Mouse (Mus musculus) spleen, adult 12 weeks (tissue): ENCODE results near the gene Acot11.
"Not testable (repeated sequence)": the region's sequence is repeated elsewhere in the genome, so short reads cannot be mapped to it uniquely, and the experiment has no call there.

Experiments used
- DNase-seq: peaks from one replicate; pipeline ENCODE4 v3.0.0; 2022; ENCODE audit warnings: low spot score

Gene Acot11

GRCm38 (mm10) chr4:106776998-106777397, 27.8 kb downstream of the Acot11 start:
- DNase-seq: no peak

- DNase-seq: not testable (repeated sequence)
These were observed 29.0 kb downstream of the Acot11 start for GRCm38 (mm10) chr4:106775767-106776166.

- DNase-seq: no peak
These were observed 32.2 kb downstream of the Acot11 start for GRCm38 (mm10) chr4:106772558-106772957.

DNA sequence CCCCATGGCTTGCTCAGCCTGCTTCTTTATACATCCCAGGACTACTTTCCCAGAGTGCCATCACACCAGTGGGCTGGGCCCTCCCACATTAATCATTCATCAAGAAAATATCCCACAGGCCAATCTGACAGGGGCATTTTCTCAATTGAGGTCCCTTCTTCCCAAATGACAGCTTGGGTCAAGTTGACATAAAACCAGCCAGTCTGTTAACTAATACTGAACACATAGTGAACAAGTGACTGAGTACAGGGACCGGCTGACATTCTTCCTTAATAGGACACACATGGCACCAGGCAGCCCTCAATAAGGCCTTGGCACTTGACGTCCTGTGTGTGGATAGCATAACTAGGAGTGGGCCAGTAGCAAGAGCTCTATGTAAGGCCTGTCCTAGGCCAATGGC, 35.5 kb downstream of the Acot11 start:
- no peak for DNase-seq

GRCm38 (mm10) chr4:106764166-106764565, 40.6 kb downstream of the Acot11 start:
- DNase-seq: no peak

DNA sequence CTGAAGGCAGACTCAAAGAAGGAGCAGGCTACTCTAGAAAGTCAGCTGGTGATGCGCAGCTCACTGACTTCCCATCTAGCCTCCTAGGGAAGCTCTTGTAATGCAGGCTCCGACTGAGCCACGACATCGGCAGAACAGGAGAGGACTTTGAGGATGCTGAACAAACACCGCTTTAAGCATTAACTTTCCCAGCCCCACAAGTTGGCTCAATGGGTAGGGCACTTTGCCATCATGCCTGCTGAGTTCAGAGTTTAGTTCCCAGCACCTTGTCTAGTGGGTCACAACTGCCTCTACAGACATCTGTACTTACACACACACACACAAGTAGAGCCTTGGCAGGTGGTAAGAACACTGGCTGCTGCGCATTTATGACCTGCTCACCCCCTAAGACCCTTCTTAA, 53.1 kb downstream of the Acot11 start:
- no peak for DNase-seq

- DNase-seq: no peak
These were observed 55.1 kb downstream of the Acot11 start for GRCm38 (mm10) chr4:106749699-106750098.

DNA sequence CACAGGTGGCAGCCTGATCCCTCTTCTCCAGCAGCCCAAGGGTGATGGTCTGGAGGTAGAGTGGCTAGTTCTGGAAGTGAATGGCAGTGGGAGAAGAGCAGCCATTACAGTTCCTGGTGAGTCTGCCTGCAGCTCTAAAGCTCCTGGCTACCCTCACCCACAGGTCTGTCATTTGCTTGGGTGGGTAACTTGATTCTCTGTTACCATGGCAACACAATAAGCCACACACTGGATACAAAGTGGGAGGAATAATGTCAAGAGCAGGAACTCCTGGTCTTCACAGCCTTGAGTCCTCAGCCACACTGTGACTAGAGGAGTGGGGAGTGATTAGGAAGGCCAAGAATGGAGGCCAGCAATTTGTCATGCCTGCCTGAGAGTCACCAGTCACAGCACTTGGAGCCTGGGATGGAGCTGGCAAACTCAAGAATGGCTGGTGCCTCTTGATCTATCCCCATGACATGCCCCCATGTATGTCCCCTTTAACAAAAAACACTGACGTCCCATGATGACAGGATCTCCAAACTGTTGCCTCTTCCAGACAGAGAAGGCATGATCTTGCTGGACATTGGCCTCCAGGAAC, 57.7 kb downstream of the Acot11 start:
- DNase-seq: no peak

- DNase-seq: no peak
These were observed 58.9 kb downstream of the Acot11 start for GRCm38 (mm10) chr4:106745862-106746261.

DNA sequence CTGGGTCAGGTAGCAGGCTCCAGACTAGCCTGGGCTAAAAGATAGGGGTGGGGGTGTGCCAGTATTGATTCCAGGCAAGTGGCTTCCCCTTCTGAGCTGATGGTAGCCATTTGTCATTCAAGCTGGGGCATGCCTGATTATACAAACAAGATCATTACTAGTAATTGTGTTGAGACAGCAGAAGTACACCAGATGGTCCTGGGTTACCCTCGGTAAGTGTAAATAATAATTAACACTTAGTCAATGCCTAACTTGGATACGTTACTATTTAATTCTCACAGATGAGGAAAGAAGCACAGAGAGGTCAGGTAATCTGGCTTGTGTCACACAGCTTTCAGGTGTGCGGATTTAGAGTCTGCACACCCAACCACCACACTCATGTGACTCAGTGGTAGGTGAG, 66.9 kb downstream of the Acot11 start:
- no peak for DNase-seq

GRCm38 (mm10) chr4:106736884-106737283, 67.9 kb downstream of the Acot11 start:
- not testable (repeated sequence) for DNase-seq

- no peak for DNase-seq
These were observed 71.2 kb downstream of the Acot11 start, which contains the start of gene Fam151a for GRCm38 (mm10) chr4:106733636-106734035. TSS of gene Fam151a (plus strand) at chr4:106733889.

DNA sequence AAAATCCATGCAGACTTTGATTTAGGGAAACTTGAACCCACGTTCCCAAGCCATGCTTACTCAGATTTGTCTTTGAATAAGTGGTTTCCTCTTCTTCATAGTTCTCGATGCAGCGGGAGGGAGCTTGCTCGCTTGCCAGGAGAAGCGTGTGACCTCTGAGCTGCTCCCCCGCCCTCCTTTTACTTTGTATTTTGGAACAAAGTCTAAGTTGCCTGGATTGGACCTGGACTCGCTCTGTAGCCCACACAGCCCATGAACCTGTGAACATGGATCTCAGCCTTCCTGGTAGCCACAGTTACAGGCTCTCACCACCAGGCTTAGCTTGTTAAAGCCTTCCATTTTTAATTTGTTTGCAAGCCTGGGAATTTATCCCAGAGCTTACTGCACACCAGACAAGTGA, 74.0 kb downstream of the Acot11 start, which contains the start of gene Mroh7:
Gene Mroh7, minus strand, starts transcription at position 112 of the 400 bp plus-strand sequence.
- DNase-seq: no peak

GRCm38 (mm10) chr4:106720631-106721030, 84.2 kb downstream of the Acot11 start:
- DNase-seq: no peak

- DNase-seq: no peak
These were observed 91.2 kb downstream of the Acot11 start for GRCm38 (mm10) chr4:106713622-106714021.

GRCm38 (mm10) chr4:106708408-106708807, 96.4 kb downstream of the Acot11 start:
- DNase-seq: peak; percentile 67

GRCm38 (mm10) chr4:106707957-106708356, 96.8 kb downstream of the Acot11 start:
- no peak for DNase-seq

- DNase-seq: no peak
These were observed 99.6 kb downstream of the Acot11 start for GRCm38 (mm10) chr4:106705096-106705665.

- no peak for DNase-seq
These were observed 100.4 kb downstream of the Acot11 start for GRCm38 (mm10) chr4:106704416-106704815.

GRCm38 (mm10) chr4:106703956-106704355, 100.8 kb downstream of the Acot11 start:
- DNase-seq: no peak

GRCm38 (mm10) chr4:106700798-106701197, 104.0 kb downstream of the Acot11 start:
- no peak for DNase-seq

- no peak for DNase-seq
These were observed 104.8 kb downstream of the Acot11 start for GRCm38 (mm10) chr4:106699989-106700388.
